Mouse (Mus musculus) lung, postnatal 0 days (tissue): ENCODE measurements around the gene Pkd1l2. TPM values are rescaled to one million over a fixed set of nuclear protein-coding genes. Genes with fewer than 3 reads are reported as not detected.
A peak's percentile ranks its signal among the peaks of the same experiment; 100 is the strongest.

Experiments used
- ATAC-seq: fragments of 200-750 bp; cut with Nextera tagmentation; 2 replicates; pipeline ENCODE4 v1.8.0; 2017; ENCODE audit warnings: moderate library complexity
- DNase-seq: peaks from one replicate; pipeline ENCODE4 v3.0.0-alpha.2; 2016; ENCODE audit warnings: low spot score
- H3K27ac ChIP-seq: fragments of 300-500 bp; sonication (generic); 2 replicates; pipeline ENCODE4 v1.5.1; 2014; ENCODE audit warnings: antibody characterized with exemption, mild to moderate bottlenecking, low read length, mixed read lengths
- H3K27me3 ChIP-seq: fragments of 300-500 bp; sonication (generic); replicated peaks from 2 replicates; pipeline ENCODE4 v1.6.1; 2014; ENCODE audit warnings: low read length, mixed read lengths; ENCODE audit not compliant: insufficient read depth
- H3K36me3 ChIP-seq: fragments of 300-500 bp; sonication (generic); 2 replicates; pipeline ENCODE4 v1.6.1; 2014; ENCODE audit warnings: low read length, mixed read lengths; ENCODE audit not compliant: insufficient read depth
- H3K4me1 ChIP-seq: fragments of 300-500 bp; sonication (generic); 2 replicates; pipeline ENCODE4 v1.6.1; 2014; ENCODE audit warnings: antibody characterized with exemption, low read depth, low read length, mixed read lengths; ENCODE audit not compliant: insufficient read depth
- H3K4me2 ChIP-seq: fragments of 300-500 bp; sonication (generic); replicated peaks from 2 replicates; pipeline ENCODE4 v1.6.1; 2014; ENCODE audit warnings: low read depth, mild to moderate bottlenecking, low read length, moderate library complexity, mixed read lengths
- H3K4me3 ChIP-seq: fragments of 300-500 bp; sonication (generic); 2 replicates; pipeline ENCODE4 v1.5.1; 2014; ENCODE audit warnings: low read depth, low read length
- H3K9ac ChIP-seq: fragments of 300-500 bp; sonication (generic); replicated peaks from 2 replicates; pipeline ENCODE4 v1.6.1; 2014; ENCODE audit warnings: low read depth, mild to moderate bottlenecking
- H3K9me3 ChIP-seq: fragments of 300-500 bp; sonication (generic); 2 replicates; pipeline ENCODE4 v1.6.1; 2016; ENCODE audit warnings: low read length, mixed read lengths
- CTCF ChIP-seq: IDR thresholded peaks from 2 replicates; pipeline ENCODE4 v1.5.1; 2016; ENCODE audit warnings: antibody characterized with exemption, mild to moderate bottlenecking
- EP300 ChIP-seq: IDR thresholded peaks from 2 replicates; pipeline ENCODE4 v1.6.1; 2016; ENCODE audit warnings: antibody characterized with exemption, mild to moderate bottlenecking, control low read depth
- WGBS: fragments of 180-500 bp; shearing (Covaris S2); extraction: QIAGEN DNeasy Blood & Tissue Kit; methylation state at CpG from one replicate; pipeline ENCODE4 v1.1.7; 2014; 5-methylcytosine and 5-hydroxymethylcytosine counted together
- polyA plus RNA-seq: library from polyadenylated mRNA; unstranded; fragments of >200 nt; fragmentation: Nextera tagmentation; extraction: Ambion mirVana; gene quantifications from 2 replicates; pipeline ENCODE4 v1.2.1, GENCODE M21; 2015

Gene Pkd1l2
- polyA plus RNA-seq, 1 experiment from 2014 or later: not detected

DNA sequence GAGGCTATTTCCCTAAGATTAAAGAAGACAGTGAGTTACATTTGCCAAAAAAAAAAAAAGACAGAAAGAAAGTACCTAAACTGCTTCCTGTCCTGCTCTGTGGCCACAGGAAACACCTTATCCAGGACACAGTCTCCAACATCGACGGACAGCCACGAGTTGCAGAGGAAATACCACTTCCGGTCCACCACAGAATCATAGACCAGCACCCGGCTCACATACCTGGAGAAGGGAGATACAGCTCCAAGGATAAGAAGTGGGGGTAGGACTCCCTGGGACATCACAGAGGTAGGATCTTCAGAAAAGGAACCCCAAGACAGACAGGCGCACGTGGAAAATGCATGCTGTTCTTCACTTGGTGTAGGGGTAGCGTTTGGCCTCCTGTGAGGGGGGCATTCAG lies 49.6 kb downstream of the Pkd1l2 start:
- Histone ChIP-seq H3K36me3 (no peaks in the 10 kb centered on the region), H3K4me2 (no peak overlapping the region), H3K27me3 (no peaks in the 10 kb centered on the region), H3K9ac (no peak overlapping the region), H3K4me3 (no peak overlapping the region), H3K4me1 (no peaks in the 10 kb centered on the region), H3K9me3 (no peaks in the 10 kb centered on the region), H3K27ac (no peak overlapping the region)
- no peak for ATAC-seq
- TF ChIP-seq CTCF (no peak), EP300 (no peak)
- no peak for DNase-seq
- 68% methylated on average over 8 of the region's 8 CpGs for WGBS

DNA sequence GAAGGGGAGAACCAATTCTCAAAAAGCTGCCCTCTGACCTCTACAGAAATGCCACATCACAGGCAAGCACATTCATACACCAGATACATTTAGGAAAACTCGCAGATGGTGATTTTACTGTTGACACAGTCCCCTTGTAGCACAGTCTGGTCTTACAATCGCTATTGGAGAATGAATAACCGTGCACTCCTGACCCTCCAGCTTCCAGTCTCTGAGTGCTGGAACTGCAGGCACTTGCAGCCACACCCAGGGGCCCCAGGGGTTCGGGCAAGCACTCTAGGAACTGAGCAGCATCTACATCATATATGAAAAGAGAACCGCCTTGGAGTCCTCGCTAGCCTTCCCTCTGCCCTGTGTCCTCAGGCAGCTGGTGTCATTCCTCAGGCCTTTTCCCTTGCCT lies 50.8 kb downstream of the Pkd1l2 start:
- H3K9ac ChIP-seq: no peak overlapping the region
- H3K4me1 ChIP-seq: no peaks in the 10 kb centered on the region
- no peak overlapping the region for H3K27ac ChIP-seq
- no peak for DNase-seq
- TF ChIP-seq EP300 (no peak), CTCF (no peak)
- WGBS: 44% methylated on average over 6 of the region's 6 CpGs
- H3K9me3 ChIP-seq: no peaks in the 10 kb centered on the region
- no peaks in the 10 kb centered on the region for H3K27me3 ChIP-seq
- no peak for ATAC-seq
- no peak overlapping the region for H3K4me2 ChIP-seq
- H3K36me3 ChIP-seq: no peaks in the 10 kb centered on the region
- no peak overlapping the region for H3K4me3 ChIP-seq

DNA sequence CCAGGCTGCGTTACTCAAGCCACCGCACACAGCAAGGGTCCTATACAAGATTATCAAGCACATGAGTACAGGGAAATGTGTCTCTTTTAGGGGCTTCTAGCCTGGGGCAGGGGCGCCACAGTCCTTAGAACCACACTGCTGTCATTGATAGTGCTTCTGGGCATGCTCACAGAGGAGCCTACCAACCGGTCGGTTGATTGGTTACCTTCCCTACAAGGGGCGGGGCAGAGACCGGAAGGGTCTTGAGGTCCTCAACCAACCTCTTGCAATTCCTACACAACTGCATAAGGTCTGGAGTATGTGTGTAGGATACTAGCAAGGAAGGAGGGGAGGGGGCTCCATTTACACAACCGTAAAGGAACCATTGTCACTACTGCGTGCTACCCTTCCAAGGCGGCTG lies 53.6 kb downstream of the Pkd1l2 start:
- Histone ChIP-seq H3K36me3 (no peaks in the 10 kb centered on the region), H3K27ac (no peak overlapping the region), H3K4me2 (no peak overlapping the region), H3K9ac (no peak overlapping the region), H3K4me1 (no peaks in the 10 kb centered on the region), H3K4me3 (no peak overlapping the region), H3K9me3 (no peaks in the 10 kb centered on the region), H3K27me3 (no peaks in the 10 kb centered on the region)
- no peak for TF ChIP-seq CTCF
- no peak for TF ChIP-seq EP300
- WGBS: 91% methylated on average over 10 of the region's 10 CpGs
- DNase-seq (no peak), ATAC-seq (no peak)

DNA sequence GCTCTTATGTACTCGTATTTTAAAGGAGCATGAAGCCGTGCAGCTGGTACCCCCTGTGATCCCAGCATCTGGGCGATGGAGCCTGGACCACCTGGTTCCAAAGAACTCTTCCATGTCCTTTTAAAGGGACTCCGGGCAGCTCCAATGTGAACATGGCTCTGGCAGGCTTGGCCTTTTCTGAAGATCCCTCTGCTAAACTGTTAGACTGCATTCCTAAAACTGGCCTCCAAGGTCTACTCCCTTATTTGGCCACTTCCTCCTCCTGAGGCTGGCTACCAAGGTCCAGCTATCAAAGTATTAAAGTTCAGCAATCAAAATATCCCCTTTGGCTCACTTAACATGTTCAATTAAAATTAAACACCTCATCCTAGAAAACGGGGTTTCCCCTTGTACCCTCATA lies 54.6 kb downstream of the Pkd1l2 start:
- no peaks in the 10 kb centered on the region for H3K36me3 ChIP-seq
- DNase-seq: no peak
- TF ChIP-seq EP300 (no peak), CTCF (no peak)
- 77% methylated on average over 5 of the region's 5 CpGs for WGBS
- no peak overlapping the region for H3K4me2 ChIP-seq
- no peaks in the 10 kb centered on the region for H3K27me3 ChIP-seq
- no peaks in the 10 kb centered on the region for H3K4me1 ChIP-seq
- no peak for ATAC-seq
- H3K9me3 ChIP-seq: no peaks in the 10 kb centered on the region
- H3K4me3 ChIP-seq: no peak overlapping the region
- H3K27ac ChIP-seq: no peak overlapping the region
- H3K9ac ChIP-seq: no peak overlapping the region

DNA sequence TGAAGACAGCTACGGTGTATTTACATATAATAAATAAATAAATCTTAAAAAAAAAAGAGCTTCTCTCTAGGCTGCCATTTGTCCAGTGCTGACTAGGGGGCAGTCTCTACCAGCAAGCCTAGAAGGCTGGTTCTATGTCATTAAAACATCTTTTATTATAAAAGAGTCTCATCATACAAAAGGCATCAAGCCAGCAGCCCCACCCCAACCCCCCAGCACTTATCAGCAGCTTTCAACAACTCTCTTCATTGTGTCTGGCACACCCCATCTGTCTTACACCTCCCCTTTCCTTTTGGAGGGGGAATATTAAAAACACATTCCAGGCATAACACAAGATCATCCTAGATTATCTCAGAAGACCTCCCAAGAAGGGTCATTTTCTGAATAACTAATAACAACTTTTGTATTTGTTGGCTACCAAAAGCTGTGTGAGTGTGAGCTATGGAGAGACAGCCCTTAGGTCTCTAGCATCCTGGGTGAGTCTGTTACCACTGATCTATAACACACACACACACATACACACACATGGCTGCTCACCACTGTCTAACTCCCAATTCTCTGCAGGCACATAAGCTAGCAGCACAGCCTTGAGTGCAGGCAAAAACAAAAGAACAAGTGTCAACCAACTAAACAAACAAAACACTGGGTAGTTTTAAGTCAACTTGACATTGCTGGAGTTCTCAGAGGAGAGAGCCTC lies 59.8 kb downstream of the Pkd1l2 start:
- Histone ChIP-seq H3K4me3 (no peak overlapping the region), H3K4me1 (no peaks in the 10 kb centered on the region), H3K4me2 (no peak overlapping the region), H3K36me3 (no peaks in the 10 kb centered on the region), H3K27ac (no peak overlapping the region), H3K9me3 (no peaks in the 10 kb centered on the region), H3K9ac (no peak overlapping the region), H3K27me3 (no peaks in the 10 kb centered on the region)
- WGBS: 37% methylated on average over 1 of the region's 1 CpGs
- no peak; the same call in 1 of the 2 replicates for ATAC-seq
- TF ChIP-seq EP300 (no peak), CTCF (peak; percentile 13; the same call in 1 of the 2 replicates)
- DNase-seq: peak; percentile 17

DNA sequence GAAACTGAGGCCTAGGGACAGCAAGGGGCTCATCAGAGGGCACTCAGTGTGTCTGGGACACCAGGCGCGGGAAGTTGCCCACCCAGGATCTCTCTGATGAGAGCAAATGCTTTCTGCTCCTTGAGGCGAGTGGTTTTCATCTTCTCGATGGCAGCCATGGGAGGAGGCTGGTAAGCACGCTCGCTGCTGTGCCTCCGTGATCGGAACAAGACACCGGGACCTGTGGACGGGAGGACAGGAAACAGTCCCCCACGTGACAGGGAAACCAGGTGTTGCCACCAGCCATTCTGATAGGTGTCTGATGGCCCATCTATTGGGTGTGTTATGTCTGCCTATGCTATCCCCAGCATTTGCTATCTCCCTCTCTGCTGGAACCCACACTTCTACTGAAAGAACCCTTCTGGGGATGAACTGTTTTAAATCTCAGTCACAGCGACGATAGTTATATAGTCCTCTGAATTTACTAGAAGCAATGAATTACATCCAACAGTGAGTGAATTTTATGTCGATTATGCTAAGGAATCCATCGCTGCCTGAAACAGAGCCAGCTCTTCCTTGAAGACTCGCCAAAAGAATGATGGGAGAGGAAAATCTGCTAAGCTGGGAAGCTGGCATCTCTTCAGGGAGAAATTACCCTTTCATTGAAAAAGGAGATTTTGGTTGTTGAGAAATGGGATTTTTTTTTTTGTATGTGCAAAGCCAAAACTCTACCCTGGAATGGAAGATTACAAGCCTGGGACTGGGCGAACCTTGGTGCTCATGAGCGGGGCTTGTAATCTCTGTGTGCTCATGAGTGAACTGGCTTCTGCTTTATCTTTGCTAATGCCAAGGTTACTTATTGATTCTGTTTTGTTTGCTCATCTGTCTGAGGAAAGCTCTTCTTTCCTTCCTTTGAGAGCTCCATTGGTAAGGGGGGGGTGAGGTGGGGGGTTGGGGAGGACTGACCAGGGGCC lies 62.6 kb downstream of the Pkd1l2 start:
- Histone ChIP-seq H3K4me2 (no peak overlapping the region), H3K4me1 (no peaks in the 10 kb centered on the region), H3K27me3 (no peaks in the 10 kb centered on the region), H3K4me3 (no peak overlapping the region), H3K27ac (no peak overlapping the region), H3K36me3 (no peaks in the 10 kb centered on the region), H3K9ac (no peak overlapping the region), H3K9me3 (no peaks in the 10 kb centered on the region)
- DNase-seq (no peak), ATAC-seq (no peak)
- TF ChIP-seq CTCF: no peak
- TF ChIP-seq EP300: no peak
- 73% methylated on average over 18 of the region's 18 CpGs for WGBS
